Mouse (Mus musculus): Measurements from ENCODE around the gene AI593442. TPM values are rescaled to one million over a fixed set of nuclear protein-coding genes. Genes with fewer than 3 reads are reported as not detected.
A peak's percentile ranks its signal among the peaks of the same experiment; 100 is the strongest.

Gene AI593442
- 0.81 and 0.95 TPM in 2 replicates for polyA plus RNA-seq (2016; fragmentation: Nextera tagmentation; extraction: Ambion mirVana)

DNA sequence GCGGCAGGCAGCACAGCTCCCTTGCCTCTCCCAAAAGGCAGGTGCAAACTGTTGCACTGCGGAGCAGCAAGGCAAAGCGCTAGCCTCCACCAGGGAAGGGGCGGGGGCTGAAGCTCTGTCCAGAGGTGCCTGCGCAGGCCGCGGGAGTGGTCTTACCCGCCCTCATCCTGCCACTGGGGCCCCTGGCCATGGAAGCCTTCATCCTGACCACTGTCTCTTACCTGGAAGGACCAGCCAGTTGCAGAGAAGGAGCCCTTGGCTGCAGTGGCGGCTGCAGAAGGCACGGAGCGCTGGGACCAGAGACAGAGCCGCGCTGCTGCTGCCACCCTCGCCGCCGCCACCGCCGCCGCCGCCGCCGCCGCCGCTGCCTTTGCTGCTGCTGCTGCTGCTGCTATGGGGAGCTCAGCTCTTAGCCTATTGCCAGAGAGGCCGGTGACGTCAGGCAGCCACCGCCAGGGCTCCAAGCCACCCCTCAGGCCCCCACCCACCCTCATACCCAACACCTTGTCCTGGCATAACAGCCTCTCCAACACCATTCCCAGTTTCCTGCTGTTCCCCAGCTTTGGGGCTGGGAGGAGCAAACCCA is at the start of gene AI593442:
AI593442 (minus strand) TSS at position 419 of the 586 bp plus-strand sequence.
- H3K4me1 ChIP-seq (replicated peaks) = peaks cover 22% of the 10 kb centered on the region
- ATAC-seq (ENCODE audit: insufficient number of reproducible peaks, insufficient read depth, low FRiP score, low TSS enrichment, low read depth) = peak; percentile 68; the same call in 1 of the 2 replicates
- no peak within 1 kb of the TSS; the same call in 1 of the 2 replicates for H3K9ac ChIP-seq (replicated peaks)
- WGBS = under 1% methylated on average over 25 of the region's 27 CpGs
- H3K4me3 ChIP-seq (replicated peaks) = peak within 1 kb of the TSS; percentile 48
- H3K36me3 ChIP-seq = no peaks in the 10 kb centered on the region
- H3K27me3 ChIP-seq = peaks cover 62% of the 10 kb centered on the region
- no peak within 1 kb of the TSS for H3K27ac ChIP-seq
- no peaks in the 10 kb centered on the region for H3K9me3 ChIP-seq
- peak within 1 kb of the TSS; percentile 73 for H3K4me2 ChIP-seq

DNA sequence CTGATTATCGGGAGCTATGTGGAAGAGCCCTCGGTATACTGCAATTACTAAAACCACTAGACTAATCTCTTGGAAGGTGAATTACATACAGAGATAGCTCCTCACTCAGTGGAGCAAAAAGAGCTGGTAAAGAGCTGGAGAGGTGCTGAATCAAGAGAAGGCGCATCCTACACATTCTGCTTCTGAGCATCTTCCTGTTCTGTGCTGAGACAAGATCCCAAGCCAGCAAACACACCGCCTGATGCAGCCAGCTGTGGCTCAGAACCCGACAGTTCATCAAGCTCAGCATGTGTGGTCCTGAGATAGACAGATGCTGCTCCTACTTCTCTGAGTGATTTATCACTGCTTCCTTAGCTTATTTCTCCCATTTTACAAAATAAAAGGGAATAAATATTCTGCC is 49.2 kb upstream of the AI593442 start:
- H3K9ac ChIP-seq (replicated peaks) = no peak overlapping the region
- no peaks in the 10 kb centered on the region for H3K4me1 ChIP-seq (replicated peaks)
- 83% methylated on average over 5 of the region's 5 CpGs for WGBS
- no peaks in the 10 kb centered on the region for H3K9me3 ChIP-seq
- H3K4me3 ChIP-seq (replicated peaks) = no peak overlapping the region
- no peak for ATAC-seq (ENCODE audit: insufficient number of reproducible peaks, insufficient read depth, low FRiP score, low TSS enrichment, low read depth)
- no peaks in the 10 kb centered on the region for H3K36me3 ChIP-seq
- H3K27ac ChIP-seq = no peak overlapping the region
- H3K4me2 ChIP-seq = no peak overlapping the region
- H3K27me3 ChIP-seq = no peaks in the 10 kb centered on the region

DNA sequence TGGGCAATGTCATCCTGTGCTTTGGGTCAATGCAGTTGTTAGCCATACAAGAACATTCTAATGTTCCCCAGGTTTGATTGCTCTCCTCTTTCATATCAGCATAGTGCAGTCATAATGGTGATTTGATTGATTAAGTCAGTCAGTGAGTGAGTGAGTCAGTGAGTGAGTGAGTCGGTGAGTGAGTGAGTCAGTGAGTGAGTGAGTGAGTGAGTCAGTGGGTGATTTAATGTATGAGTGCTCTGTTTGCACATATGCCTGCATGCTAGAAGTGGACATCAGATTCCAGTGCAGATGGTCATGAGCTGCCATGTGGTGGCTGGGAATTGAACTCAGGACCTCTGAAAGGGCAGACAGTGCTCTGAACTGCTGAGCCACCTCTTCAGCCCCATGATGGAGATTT is 43.0 kb upstream of the AI593442 start:
- WGBS = 96% methylated on average over 1 of the region's 1 CpGs
- H3K9ac ChIP-seq (replicated peaks) = no peak overlapping the region
- no peak overlapping the region for H3K4me3 ChIP-seq (replicated peaks)
- no peaks in the 10 kb centered on the region for H3K27me3 ChIP-seq
- H3K27ac ChIP-seq = no peak overlapping the region
- no peak overlapping the region for H3K4me2 ChIP-seq
- H3K36me3 ChIP-seq = no peaks in the 10 kb centered on the region
- no peaks in the 10 kb centered on the region for H3K9me3 ChIP-seq
- no peak for ATAC-seq (ENCODE audit: insufficient number of reproducible peaks, insufficient read depth, low FRiP score, low TSS enrichment, low read depth)
- no peaks in the 10 kb centered on the region for H3K4me1 ChIP-seq (replicated peaks)

DNA sequence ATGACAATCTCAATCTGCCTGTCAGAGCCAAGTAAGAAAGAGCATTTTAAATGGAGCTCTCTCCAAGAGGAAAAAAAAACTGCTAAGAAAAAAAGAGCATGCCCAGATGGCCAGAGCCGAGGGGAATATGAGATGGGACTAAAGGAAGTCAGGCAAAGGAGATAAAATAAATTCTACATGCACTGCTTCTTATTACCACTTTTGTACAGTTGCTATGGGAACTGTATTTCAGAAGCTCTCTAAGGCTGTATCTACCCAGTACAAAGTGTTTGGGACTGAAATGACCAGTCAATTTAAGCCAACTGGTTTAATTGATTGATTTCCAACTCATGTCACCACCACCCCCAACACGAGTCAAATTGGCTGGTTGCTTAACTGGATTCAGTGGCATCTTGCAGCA is 40.0 kb upstream of the AI593442 start:
- no peak overlapping the region for H3K27ac ChIP-seq
- H3K4me2 ChIP-seq = no peak overlapping the region
- no peak overlapping the region for H3K9ac ChIP-seq (replicated peaks)
- no peaks in the 10 kb centered on the region for H3K36me3 ChIP-seq
- no peak for ATAC-seq (ENCODE audit: insufficient number of reproducible peaks, insufficient read depth, low FRiP score, low TSS enrichment, low read depth)
- WGBS = 62% methylated on average over 2 of the region's 2 CpGs
- H3K9me3 ChIP-seq = no peaks in the 10 kb centered on the region
- H3K4me3 ChIP-seq (replicated peaks) = no peak overlapping the region
- no peaks in the 10 kb centered on the region for H3K4me1 ChIP-seq (replicated peaks)
- H3K27me3 ChIP-seq = no peaks in the 10 kb centered on the region

DNA sequence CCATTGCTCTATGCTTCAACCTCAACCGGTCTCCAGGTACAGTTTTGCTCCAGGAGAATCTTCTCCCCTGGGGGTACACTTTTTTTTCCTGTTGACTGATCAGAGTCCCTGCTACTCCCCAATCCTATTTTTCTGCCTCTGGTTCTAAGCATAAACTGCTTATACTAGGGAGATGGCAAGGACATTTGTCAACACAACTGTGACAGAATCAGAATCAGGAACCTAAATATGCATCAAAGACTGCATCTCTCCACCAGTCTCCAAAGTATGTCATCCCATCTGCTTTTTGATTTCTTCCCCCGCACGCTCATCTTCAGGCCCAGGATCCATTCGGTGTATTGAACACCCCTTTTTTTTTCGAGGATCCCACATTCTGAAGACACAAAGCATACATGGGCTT is 456 bp upstream of the AI593442 start:
- ATAC-seq (ENCODE audit: insufficient number of reproducible peaks, insufficient read depth, low FRiP score, low TSS enrichment, low read depth) = no peak
- Histone ChIP-seq H3K36me3 (no peaks in the 10 kb centered on the region), H3K9me3 (no peaks in the 10 kb centered on the region), H3K9ac (replicated peaks) (no peak overlapping the region), H3K27ac (no peak overlapping the region), H3K4me2 (peak overlapping the region; percentile 73; the same call in 1 of the 2 replicates), H3K4me3 (replicated peaks) (peak overlapping the region; percentile 48; the same call in 1 of the 2 replicates), H3K4me1 (replicated peaks) (peaks cover 22% of the 10 kb centered on the region), H3K27me3 (peaks cover 62% of the 10 kb centered on the region)
- WGBS = 63% methylated on average over 5 of the region's 5 CpGs

DNA sequence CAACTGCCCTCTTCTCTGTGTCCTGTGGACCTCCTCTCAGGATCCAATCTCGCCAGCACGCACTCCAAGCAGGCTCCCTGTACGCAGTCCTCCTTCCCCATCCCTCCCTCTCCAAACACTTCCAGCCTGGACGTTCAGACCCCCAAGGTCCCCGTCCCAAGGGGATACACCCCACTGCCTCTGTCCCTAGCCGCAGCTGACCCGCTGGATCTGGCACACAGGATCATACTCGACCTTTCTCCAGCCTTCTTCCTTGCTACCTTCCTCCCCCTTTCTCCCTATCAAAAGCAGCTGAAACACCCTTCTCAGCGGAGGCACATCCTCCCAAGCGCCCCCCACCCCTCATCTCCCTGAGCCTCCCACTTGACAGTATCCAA is 753 bp downstream of the AI593442 start:
- H3K36me3 ChIP-seq = no peaks in the 10 kb centered on the region
- no peak for ATAC-seq (ENCODE audit: insufficient number of reproducible peaks, insufficient read depth, low FRiP score, low TSS enrichment, low read depth)
- H3K27ac ChIP-seq = no peak overlapping the region
- H3K4me2 ChIP-seq = peak overlapping the region; percentile 73
- WGBS = 2% methylated on average over 10 of the region's 10 CpGs
- peak overlapping the region; percentile 48 for H3K4me3 ChIP-seq (replicated peaks)
- H3K9me3 ChIP-seq = no peaks in the 10 kb centered on the region
- peaks cover 62% of the 10 kb centered on the region for H3K27me3 ChIP-seq
- no peak overlapping the region for H3K9ac ChIP-seq (replicated peaks)
- H3K4me1 ChIP-seq (replicated peaks) = peaks cover 22% of the 10 kb centered on the region

DNA sequence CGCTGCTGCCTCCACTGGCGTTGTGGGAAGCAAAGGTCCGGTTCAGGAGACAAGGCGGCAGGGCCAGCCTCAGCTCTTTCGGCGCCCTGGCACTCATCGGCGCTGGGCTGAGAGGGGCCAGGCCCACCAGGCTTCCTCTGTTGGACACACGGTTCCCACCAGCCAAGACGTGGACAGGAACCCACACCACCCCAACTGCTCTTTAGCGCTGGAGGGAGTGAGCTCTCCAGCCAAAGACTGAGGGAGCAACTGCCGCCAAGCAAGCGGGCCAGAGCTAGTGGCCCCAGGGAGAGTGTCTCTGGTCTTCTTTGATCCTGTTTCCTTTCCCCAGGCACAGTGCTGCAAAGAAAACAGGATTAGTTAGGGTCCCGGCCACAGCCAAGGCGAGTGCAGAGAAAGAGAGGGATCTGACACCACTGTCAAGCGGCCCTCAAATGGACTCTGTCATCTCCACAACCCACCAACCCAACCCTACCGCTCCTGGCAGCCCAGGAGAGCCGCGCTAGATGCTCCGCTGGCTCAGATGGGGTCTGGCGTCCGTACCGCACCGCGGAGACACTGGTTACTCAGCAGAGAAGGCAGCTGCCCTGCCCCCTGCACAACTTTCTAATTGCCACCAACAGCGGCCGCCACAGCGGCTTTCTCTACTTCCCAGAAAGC is 1.3 kb downstream of the AI593442 start:
- no peak overlapping the region for H3K9ac ChIP-seq (replicated peaks)
- under 1% methylated on average over 28 of the region's 28 CpGs for WGBS

DNA sequence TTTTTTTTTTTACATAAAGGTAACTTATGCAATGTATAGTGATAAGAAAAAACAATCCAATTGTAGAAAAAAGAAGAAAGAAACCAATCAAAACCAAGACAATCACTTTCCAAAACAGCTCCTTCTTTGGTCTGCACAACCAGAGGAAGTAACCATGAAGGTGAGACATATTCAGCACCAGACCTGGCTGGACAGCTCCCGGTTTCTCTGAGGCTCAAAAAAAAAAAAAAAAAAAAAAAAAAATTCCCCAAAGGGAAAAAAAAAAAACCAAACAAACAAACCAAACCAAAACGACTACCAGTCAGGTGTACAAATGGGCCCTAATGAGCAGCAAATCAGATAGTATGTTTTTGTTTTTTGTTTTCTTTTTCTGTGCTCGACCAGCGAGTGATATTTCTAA is 3.0 kb downstream of the AI593442 start:
- H3K9ac ChIP-seq (replicated peaks) = no peak overlapping the region
- no peaks in the 10 kb centered on the region for H3K9me3 ChIP-seq
- H3K27me3 ChIP-seq = peaks cover 54% of the 10 kb centered on the region
- peaks cover 22% of the 10 kb centered on the region for H3K4me1 ChIP-seq (replicated peaks)
- WGBS = 20% methylated on average over 4 of the region's 4 CpGs
- H3K36me3 ChIP-seq = no peaks in the 10 kb centered on the region
- H3K4me3 ChIP-seq (replicated peaks) = no peak overlapping the region
- H3K4me2 ChIP-seq = no peak overlapping the region
- no peak overlapping the region for H3K27ac ChIP-seq
- ATAC-seq (ENCODE audit: insufficient number of reproducible peaks, insufficient read depth, low FRiP score, low TSS enrichment, low read depth) = no peak

More for the DNA sequence above, 1.3 kb downstream of the AI593442 start:
- Histone ChIP-seq H3K27me3 (peaks cover 62% of the 10 kb centered on the region), H3K27ac (no peak overlapping the region), H3K9me3 (no peaks in the 10 kb centered on the region), H3K4me3 (replicated peaks) (peak overlapping the region; percentile 48), H3K4me2 (peak overlapping the region; percentile 73), H3K4me1 (replicated peaks) (peaks cover 22% of the 10 kb centered on the region), H3K36me3 (no peaks in the 10 kb centered on the region)
- ATAC-seq (ENCODE audit: insufficient number of reproducible peaks, insufficient read depth, low FRiP score, low TSS enrichment, low read depth) = no peak

DNA sequence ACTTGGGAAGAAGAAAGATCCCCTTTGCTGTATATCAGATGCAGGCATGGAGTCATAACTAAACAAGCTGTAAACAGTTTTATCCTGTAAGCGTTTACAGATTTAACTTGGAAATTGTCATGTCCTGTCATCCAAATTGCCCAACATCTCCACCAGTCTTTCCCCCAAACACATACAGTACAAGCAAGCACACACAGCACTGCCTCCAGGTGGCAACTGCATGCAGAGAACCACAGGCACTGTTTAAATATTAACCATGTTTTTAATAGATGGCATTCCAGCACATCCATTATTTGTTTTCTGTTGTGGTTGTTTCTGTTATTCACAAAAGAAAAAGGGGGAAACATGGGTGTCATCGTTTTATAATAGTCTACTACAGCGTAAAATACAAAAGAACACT is 3.6 kb downstream of the AI593442 start:
- ATAC-seq (ENCODE audit: insufficient number of reproducible peaks, insufficient read depth, low FRiP score, low TSS enrichment, low read depth) = no peak
- peaks cover 47% of the 10 kb centered on the region for H3K27me3 ChIP-seq
- H3K27ac ChIP-seq = no peak overlapping the region
- H3K4me3 ChIP-seq (replicated peaks) = no peak overlapping the region
- no peak overlapping the region for H3K4me2 ChIP-seq
- H3K4me1 ChIP-seq (replicated peaks) = peaks cover 22% of the 10 kb centered on the region
- no peak overlapping the region for H3K9ac ChIP-seq (replicated peaks)
- H3K36me3 ChIP-seq = no peaks in the 10 kb centered on the region
- 65% methylated on average over 3 of the region's 3 CpGs for WGBS
- H3K9me3 ChIP-seq = no peaks in the 10 kb centered on the region

DNA sequence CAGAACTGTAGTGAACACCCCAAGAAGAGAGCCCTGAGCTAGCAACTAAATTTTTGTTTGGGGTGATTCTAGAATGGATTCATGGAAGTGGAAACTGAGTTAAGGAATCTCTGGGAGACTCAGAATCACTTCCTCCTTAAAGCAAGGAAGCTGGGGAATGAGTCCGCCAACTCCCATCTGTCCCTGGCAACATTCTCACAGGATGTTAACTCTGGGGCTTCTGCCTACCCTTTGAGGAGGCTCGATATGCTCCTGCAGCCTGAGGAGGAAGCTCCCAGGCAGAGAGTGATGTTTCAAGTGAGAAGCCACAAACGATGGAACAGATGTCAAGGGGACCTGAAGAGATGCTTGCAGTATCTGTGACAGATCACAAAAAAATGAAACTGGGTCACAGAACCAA is 18.2 kb downstream of the AI593442 start:
- no peaks in the 10 kb centered on the region for H3K36me3 ChIP-seq
- no peak overlapping the region for H3K27ac ChIP-seq
- no peak overlapping the region for H3K4me3 ChIP-seq (replicated peaks)
- no peaks in the 10 kb centered on the region for H3K9me3 ChIP-seq
- H3K9ac ChIP-seq (replicated peaks) = no peak overlapping the region
- no peaks in the 10 kb centered on the region for H3K27me3 ChIP-seq
- no peaks in the 10 kb centered on the region for H3K4me1 ChIP-seq (replicated peaks)
- WGBS = 85% methylated on average over 3 of the region's 3 CpGs
- no peak for ATAC-seq (ENCODE audit: insufficient number of reproducible peaks, insufficient read depth, low FRiP score, low TSS enrichment, low read depth)
- H3K4me2 ChIP-seq = no peak overlapping the region

DNA sequence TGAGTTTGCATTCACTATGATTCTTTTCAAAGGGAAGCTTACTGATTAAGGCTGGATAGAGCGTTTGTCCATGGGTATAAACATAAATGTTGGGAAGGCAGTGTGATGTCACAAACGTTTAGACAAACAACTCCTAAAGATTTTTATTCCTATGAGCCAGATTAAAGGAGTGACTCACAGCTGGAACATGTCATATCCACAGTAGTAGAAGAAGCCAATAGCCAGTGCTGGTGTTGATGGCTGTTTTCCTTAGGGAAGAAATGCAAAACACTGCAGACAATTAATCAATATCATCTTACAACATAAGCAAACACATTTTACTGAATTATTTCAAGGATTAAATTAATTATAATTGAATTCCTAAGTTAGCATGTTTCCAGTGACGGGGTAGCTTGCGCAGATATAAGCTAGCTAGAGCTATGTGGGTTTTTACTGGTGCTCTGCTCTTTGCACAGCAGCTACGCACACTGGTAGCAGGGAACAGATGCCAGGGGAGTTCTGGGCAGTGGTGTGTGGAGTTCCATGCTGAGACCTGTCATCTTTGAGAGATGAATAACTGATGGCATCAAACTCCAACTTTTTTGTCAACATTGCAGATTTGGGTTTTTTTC is 29.1 kb downstream of the AI593442 start:
- Histone ChIP-seq H3K27me3 (no peaks in the 10 kb centered on the region), H3K4me2 (no peak overlapping the region), H3K4me1 (replicated peaks) (no peaks in the 10 kb centered on the region), H3K9me3 (no peaks in the 10 kb centered on the region), H3K27ac (no peak overlapping the region), H3K4me3 (replicated peaks) (no peak overlapping the region), H3K9ac (replicated peaks) (no peak overlapping the region), H3K36me3 (no peaks in the 10 kb centered on the region)
- WGBS = 79% methylated on average over 5 of the region's 5 CpGs
- ATAC-seq (ENCODE audit: insufficient number of reproducible peaks, insufficient read depth, low FRiP score, low TSS enrichment, low read depth) = no peak
